Mouse (Mus musculus) embryonic fibroblast, embryonic 13.5 days (primary cell): Measurements from ENCODE around the gene Duox1.

Source experiments
- CTCF ChIP-seq: IDR thresholded peaks from 2 replicates; pipeline ENCODE4 v1.5.1; 2011; ENCODE audit warnings: mild to moderate bottlenecking, control low read depth, low read length, moderate library complexity, borderline replicate concordance; ENCODE audit not compliant: insufficient read depth
- POLR2A ChIP-seq: IDR thresholded peaks from 2 replicates; pipeline ENCODE4 v1.6.1; 2011; ENCODE audit warnings: low read depth, mild to moderate bottlenecking, control low read depth, low read length, moderate library complexity

GRCm38 (mm10) chr2:122311561-122311960 is 3.9 kb upstream of the Duox1 start:
- TF ChIP-seq CTCF, result no peak
- TF ChIP-seq POLR2A, result no peak
